Mouse (Mus musculus): Measurements from ENCODE around the gene Rln1.

Rln1 gene

GRCm38 (mm10) chr19:29296166-29296565 is 38.3 kb downstream of the Rln1 start:
- no peak for DNase-seq (ENCODE audit: low read depth, low spot score)

DNA sequence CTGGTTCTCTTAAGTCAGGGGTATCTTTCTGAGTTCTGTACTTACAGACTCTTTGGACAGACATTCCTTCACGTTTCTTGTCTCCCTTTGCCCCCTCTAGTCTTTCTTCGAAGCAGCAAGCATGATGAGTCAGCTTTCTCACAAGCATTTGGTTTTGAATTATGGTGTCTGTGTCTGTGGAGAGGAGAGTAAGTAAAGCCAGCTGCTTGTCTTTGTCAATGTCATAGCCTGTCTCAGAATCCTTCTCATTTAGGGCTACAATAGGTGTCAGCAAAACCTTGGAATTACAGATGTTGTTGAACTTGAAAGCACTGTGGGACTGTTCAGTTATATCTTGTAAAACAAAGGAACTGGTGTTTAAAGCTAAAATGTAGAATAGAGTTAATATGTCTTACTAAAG is 39.7 kb downstream of the Rln1 start:
- peak; percentile 35 for DNase-seq (ENCODE audit: low read depth, low spot score)

DNA sequence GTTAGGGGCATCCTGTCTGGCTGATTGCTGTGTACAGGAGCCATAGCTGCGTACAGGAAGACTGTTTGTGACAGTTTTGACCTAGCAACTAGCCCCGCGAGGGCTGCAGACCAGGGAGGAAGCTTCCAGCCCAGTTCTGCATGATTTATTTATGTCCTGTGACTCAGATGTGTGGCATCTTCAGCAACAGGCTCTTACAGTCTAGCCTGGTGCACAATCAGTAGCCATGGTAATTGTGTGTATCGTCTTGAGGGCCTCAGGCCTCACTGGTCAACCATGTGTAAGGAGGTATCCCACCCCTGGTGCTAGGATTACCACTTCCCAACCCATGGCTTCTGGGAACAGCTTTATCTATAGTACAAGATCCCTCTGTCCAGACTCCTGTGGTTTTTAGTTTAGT is 41.9 kb downstream of the Rln1 start:
- no peak for DNase-seq (ENCODE audit: low read depth, low spot score)

- DNase-seq (ENCODE audit: low read depth, low spot score), result no peak
Measured at GRCm38 (mm10) chr19:29291532-29291931, 42.9 kb downstream of the Rln1 start.

GRCm38 (mm10) chr19:29287863-29288262 is 46.6 kb downstream of the Rln1 start:
- DNase-seq (ENCODE audit: low read depth, low spot score), result no peak

DNA sequence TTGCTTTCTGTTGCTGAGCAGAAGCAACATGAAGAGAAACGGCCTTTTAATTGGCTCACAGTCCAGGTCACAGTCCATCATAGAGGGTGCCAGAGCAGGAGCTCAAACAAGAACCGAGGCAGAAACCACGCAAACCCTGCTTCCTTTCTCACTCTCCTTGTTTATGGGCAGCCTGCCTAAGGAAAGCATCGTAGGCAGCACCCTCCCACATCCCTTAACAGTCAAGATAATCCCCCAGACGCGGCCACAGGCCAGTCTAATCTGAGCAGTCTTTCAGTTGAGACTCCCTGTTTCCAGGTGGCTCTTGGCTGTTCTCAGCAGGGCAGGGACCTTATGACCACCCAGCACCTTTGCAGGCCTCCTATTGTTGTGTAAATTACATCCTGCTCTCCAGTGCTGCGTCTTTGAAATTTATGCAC is 49.0 kb downstream of the Rln1 start:
- DNase-seq (ENCODE audit: low read depth, low spot score), result no peak
